Mouse (Mus musculus) mature B cell (primary cell): Measurements from ENCODE around the gene Gm8453.
"Not testable (repeated sequence)": the region's sequence is repeated elsewhere in the genome, so short reads cannot be mapped to it uniquely, and the experiment has no call there.

Experiments used
- in situ Hi-C: fragments of 300-500 bp; cut with MboI; formaldehyde crosslinking; loops from 2 replicates; pipeline ENCODE4 v1.14.3; 2019

The Gm8453 gene

DNA sequence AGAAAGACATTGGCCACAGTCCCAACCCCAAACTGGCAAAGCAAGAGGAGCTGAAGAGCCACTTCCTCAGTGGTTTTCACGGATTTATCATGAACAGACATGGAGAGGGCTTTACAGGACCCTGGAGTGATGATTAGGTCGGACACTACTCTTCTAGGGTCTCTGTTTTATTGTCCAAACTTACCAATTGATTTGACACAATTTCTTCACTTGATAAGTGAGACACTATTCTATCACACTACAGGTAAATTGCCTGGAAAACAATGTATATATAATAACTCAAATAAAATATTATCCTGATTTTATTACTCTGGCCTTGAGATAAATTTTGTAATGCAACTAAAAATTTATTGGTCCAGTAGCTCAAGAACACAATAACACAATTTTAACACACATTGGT, at the start of gene Gm8453:
Gm8453 (minus strand) TSS at position 101 of the 400 bp plus-strand sequence.
- in situ Hi-C loops: not testable (repeated sequence)

DNA sequence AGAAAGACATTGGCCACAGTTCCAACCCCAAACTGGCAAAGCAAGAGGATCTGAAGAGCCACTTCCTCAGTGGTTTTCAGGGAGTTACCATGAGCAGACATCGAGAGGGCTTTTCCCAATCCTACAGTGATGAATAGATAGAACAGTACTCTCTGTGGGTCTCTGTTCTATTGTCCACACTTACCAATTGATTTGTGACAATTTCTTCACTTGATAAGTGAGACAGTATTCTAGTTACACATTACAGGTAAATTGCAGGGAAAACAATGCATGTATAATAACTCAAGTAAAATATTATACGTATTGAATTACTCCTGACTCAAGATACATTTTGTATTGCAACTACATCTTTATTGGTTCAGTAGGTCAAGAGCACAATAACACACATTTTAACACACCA, 28.1 kb downstream of the Gm8453 start, which contains the start of gene Gm8653:
Gm8653 (minus strand) TSS at position 101 of the 400 bp plus-strand sequence.
- in situ Hi-C loops: not testable (repeated sequence)

DNA sequence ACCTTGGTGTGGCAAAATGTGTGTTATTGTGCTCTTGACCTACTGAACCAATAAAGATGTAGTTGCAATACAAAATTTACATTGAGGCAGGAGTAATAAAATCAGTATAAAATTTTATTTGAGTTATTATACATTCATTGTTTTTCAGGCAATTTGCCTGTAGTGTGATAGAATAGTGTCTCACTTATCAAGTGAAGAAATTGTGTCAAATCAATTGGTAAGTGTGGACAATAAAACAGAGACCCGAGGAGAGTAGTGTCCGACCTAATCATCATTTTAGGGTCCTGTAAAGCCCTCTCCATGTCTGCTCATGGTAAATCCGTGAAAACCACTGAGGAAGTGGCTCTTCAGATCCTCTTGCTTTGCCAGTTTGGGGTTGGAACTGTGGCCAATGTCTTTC, 40.2 kb downstream of the Gm8453 start, which contains the start of gene Vmn1r143:
Vmn1r143 (plus strand) TSS at position 301 of the 400 bp plus-strand sequence.
- in situ Hi-C loops: not testable (repeated sequence)
